Comparison of ENCODE assay signal across 8 mouse cellular contexts in the genomic region with DNA sequence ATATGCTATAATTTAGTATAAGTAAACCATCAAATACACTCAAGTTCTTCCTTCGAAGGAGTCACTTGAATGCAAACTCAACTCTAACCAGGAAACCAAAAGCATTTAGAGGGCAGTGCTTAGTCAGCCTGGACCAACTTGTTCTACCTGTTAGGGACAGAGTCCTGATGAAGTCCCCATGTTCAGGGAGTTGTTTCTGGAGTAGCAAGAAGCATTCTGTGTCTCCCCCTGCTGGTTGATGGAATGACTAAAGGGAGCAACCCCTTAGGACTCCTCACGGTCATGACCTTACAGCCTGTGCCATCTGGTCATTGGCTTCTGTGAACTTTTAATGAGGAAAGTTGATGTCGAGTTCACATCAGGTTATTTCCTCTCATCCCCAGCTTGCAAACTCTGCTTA.
DNase-seq lines count a peak whose midpoint lies in the region; TF ChIP-seq lines count a peak whose summit lies in the region.

No protein-coding gene starts in this region.

- no peak overlapping the region for H3K27ac ChIP-seq in left cerebral cortex, adult 2 months

- H3K4me3 ChIP-seq in left cerebral cortex, adult 2 months = no peak overlapping the region

- peak; percentile 46 for TF ChIP-seq CTCF in left cerebral cortex, adult 2 months (IDR thresholded peaks at IDR 0.05)

- peak; percentile 25 to 79 for DNase-seq in adrenal gland, adult (ENCODE audit: inconsistent age in 2 of 2, low spot score in 1 of 2)
- no peak for DNase-seq in adrenal gland, postnatal 4 days (ENCODE audit: low spot score in 2 of 2)
- DNase-seq in left cerebral cortex, adult 2 months (ENCODE audit: extremely low spot score in 1 of 2, low spot score in 2 of 2) = peak; percentile 10 to 18
- DNase-seq in left cerebral cortex, adult 8-10 months (ENCODE audit: low spot score in 2 of 2) = no peak
- peak; percentile 22 to 39 for DNase-seq in adrenal gland, postnatal 36 days
- peak; percentile 15 to 59 for DNase-seq in kidney, postnatal 36 days
- DNase-seq in spleen, adult 18-20 months = peak; percentile 38 to 71
- DNase-seq in frontal cortex, postnatal 14 days (ENCODE audit: low spot score in 2 of 2) = no peak

- intact Hi-C loops in left cerebral cortex, adult 2 months (cut with DNase I) = no loop called here

Comparison
In these comparisons a context has a peak if more than half of its experiments do, and no peak if none do; other contexts are left out.
1. DNase-seq: peak in adrenal gland, adult (2 of 2), left cerebral cortex, adult 2 months (2 of 2), adrenal gland, postnatal 36 days (2 of 2), kidney, postnatal 36 days (2 of 2) and spleen, adult 18-20 months (2 of 2); none in adrenal gland, postnatal 4 days (0 of 2), left cerebral cortex, adult 8-10 months (0 of 2) and frontal cortex, postnatal 14 days (0 of 2).